Mouse (Mus musculus): Measurements from ENCODE around the gene Tmod3. TPM values are rescaled to one million over a fixed set of nuclear protein-coding genes. Genes with fewer than 3 reads are reported as not detected.
A peak's percentile ranks its signal among the peaks of the same experiment; 100 is the strongest.

Gene Tmod3
- total and polyA plus RNA-seq, 3 experiments = 29.9 to 46.4 TPM; not detected in 1

DNA sequence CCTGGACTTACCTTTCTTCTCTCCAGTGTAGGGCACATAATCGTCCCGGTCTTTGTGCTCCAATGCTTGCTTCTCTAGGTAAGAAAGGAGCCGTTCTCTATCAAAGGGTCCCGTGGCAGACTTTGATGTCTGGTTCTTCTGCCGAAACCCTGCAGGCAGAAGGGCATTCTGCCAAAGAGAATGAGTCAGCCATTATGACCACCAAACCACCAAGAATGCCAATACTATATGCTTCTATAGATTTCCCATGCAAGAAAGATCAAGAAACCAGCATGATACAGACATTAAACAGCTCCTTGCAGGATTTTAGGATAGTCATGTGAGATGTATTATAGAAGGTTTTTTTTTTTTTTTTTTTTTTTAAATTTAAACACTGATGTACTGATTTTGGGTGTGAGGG, 30.1 kb downstream of the Tmod3 start (continued):
- TF ChIP-seq POLR2AphosphoS5 (IDR thresholded peaks at IDR 0.05; ENCODE audit: borderline replicate concordance, low read depth, low read length) (no peak), TCF12 (IDR thresholded peaks at IDR 0.05; ENCODE audit: low read depth, low read length) (no peak), ETS1 (IDR thresholded peaks at IDR 0.05; ENCODE audit: low read depth, low read length) (peak; percentile 62), ZNF384 (IDR thresholded peaks at IDR 0.05; ENCODE audit: low read depth, low read length) (peak; percentile 76), GATA1 (IDR thresholded peaks at IDR 0.05; ENCODE audit: low read depth, low read length) (no peak)

- Histone ChIP-seq H3K9ac (ENCODE audit: control insufficient read depth, low read depth, low read length, poor library complexity, severe bottlenecking) (no peak overlapping the region), H3K4me3 (ENCODE audit: control insufficient read depth in 1 of 2, insufficient read depth in 1 of 2, low read depth in 2 of 2, low read length in 2 of 2) (no peak overlapping the region), H3K4me1 (ENCODE audit: control insufficient read depth in 1 of 2, insufficient read depth in 2 of 2, low read length in 2 of 2) (peaks cover 15% of the 10 kb centered on the region in 2 experiments), H3K27me3 (ENCODE audit: control insufficient read depth in 1 of 2, insufficient read depth in 2 of 2, low read length in 2 of 2) (no peaks in the 10 kb centered on the region), H3K27ac (ENCODE audit: control insufficient read depth, low read depth, low read length) (no peak overlapping the region), H3K36me3 (ENCODE audit: control insufficient read depth in 1 of 2, insufficient read depth in 2 of 2, low read length in 2 of 2) (peaks cover 13 to 27% of the 10 kb centered on the region in 2 experiments), H3K79me2 (ENCODE audit: control insufficient read depth, insufficient read depth, low read length, poor library complexity) (no peaks in the 10 kb centered on the region; the same call in 1 of the 2 replicates), H3K9me3 (replicated peaks; ENCODE audit: insufficient read depth, low read length) (no peaks in the 10 kb centered on the region)
- peak; percentile 41 for DNase-seq (ENCODE audit: low read depth, low spot score)
- TF ChIP-seq SMC3 (IDR thresholded peaks at IDR 0.05; ENCODE audit: low read depth, low read length) (peak; percentile 24), CTCF (IDR thresholded peaks at IDR 0.05 in 2 of 3, conservative IDR thresholded peaks at IDR 0.05 in 1 of 3; ENCODE audit: control insufficient read depth in 1 of 3, insufficient read depth in 1 of 3, low read depth in 2 of 3, low read length in 3 of 3, poor library complexity in 1 of 3, severe bottlenecking in 1 of 3) (peak in 2 of 3 experiments; percentile 21 to 34; a peak in 3 of 6 replicates), RCOR1 (IDR thresholded peaks at IDR 0.05; ENCODE audit: low read depth, low read length) (no peak), MYB (IDR thresholded peaks at IDR 0.05; ENCODE audit: low read depth, low read length) (no peak)
Observed at GRCm38 (mm10) chr9:75528096-75528495, 31.4 kb downstream of the Tmod3 start.

- Histone ChIP-seq H3K27me3 (ENCODE audit: control insufficient read depth in 1 of 2, insufficient read depth in 2 of 2, low read length in 2 of 2) (no peaks in the 10 kb centered on the region), H3K79me2 (ENCODE audit: control insufficient read depth, insufficient read depth, low read length, poor library complexity) (no peaks in the 10 kb centered on the region; the same call in 1 of the 2 replicates), H3K9me3 (replicated peaks; ENCODE audit: insufficient read depth, low read length) (no peaks in the 10 kb centered on the region), H3K9ac (ENCODE audit: control insufficient read depth, low read depth, low read length, poor library complexity, severe bottlenecking) (no peak overlapping the region), H3K4me1 (ENCODE audit: control insufficient read depth in 1 of 2, insufficient read depth in 2 of 2, low read length in 2 of 2) (peaks cover 15% of the 10 kb centered on the region in 2 experiments), H3K4me3 (ENCODE audit: control insufficient read depth in 1 of 2, insufficient read depth in 1 of 2, low read depth in 2 of 2, low read length in 2 of 2) (no peak overlapping the region), H3K27ac (ENCODE audit: control insufficient read depth, low read depth, low read length) (no peak overlapping the region), H3K36me3 (ENCODE audit: control insufficient read depth in 1 of 2, insufficient read depth in 2 of 2, low read length in 2 of 2) (peaks cover 13 to 27% of the 10 kb centered on the region in 2 experiments)
- TF ChIP-seq EP300 (IDR thresholded peaks at IDR 0.05; ENCODE audit: low read depth in 1 of 2, low read length in 2 of 2) = peak in 1 of 2 experiments; percentile 23; a peak in 1 of 4 replicates
- TF ChIP-seq JUND (IDR thresholded peaks at IDR 0.05; ENCODE audit: low read depth, low read length) = no peak
- TF ChIP-seq TAL1 (IDR thresholded peaks at IDR 0.05; ENCODE audit: low read length) = peak; percentile 86
- peak; percentile 42; the same call in 1 of the 2 replicates for TF ChIP-seq GATA1 (IDR thresholded peaks at IDR 0.05; ENCODE audit: low read depth, low read length)
- no peak for TF ChIP-seq SMC3 (IDR thresholded peaks at IDR 0.05; ENCODE audit: low read depth, low read length)
- DNase-seq (ENCODE audit: low read depth, low spot score) = peak; percentile 50
Observed at GRCm38 (mm10) chr9:75527368-75528059, 31.9 kb downstream of the Tmod3 start.

Data from MEL (cell line).